Mouse (Mus musculus) hindbrain, embryonic 16.5 days (tissue): ENCODE measurements at regions not wholly inside any gene's neighbourhood (a gene's known extent, or its start where the extent isn't known, plus 50 kb on each side); places are given as distances from the start of the nearest gene placed in this dataset.

ENCODE experiments used
- ATAC-seq: fragments of 200-750 bp; cut with Nextera tagmentation; 2 replicates; pipeline ENCODE4 v1.8.0; 2017; ENCODE audit warnings: moderate TSS enrichment, moderate library complexity
- H3K27ac ChIP-seq: fragments of 300-500 bp; sonication (generic); 2 replicates; pipeline ENCODE4 v1.5.1; 2014; ENCODE audit warnings: low read depth, mild to moderate bottlenecking, control low read depth, low read length, moderate library complexity
- H3K27me3 ChIP-seq: fragments of 300-500 bp; sonication (generic); replicated peaks from 2 replicates; pipeline ENCODE4 v1.6.1; 2014; ENCODE audit warnings: low read length; ENCODE audit not compliant: control insufficient read depth, insufficient read depth
- H3K36me3 ChIP-seq: fragments of 300-500 bp; sonication (generic); 2 replicates; pipeline ENCODE4 v1.6.1; 2014; ENCODE audit warnings: mild to moderate bottlenecking, low read length, moderate library complexity, mixed read lengths; ENCODE audit not compliant: control insufficient read depth, insufficient read depth
- H3K4me1 ChIP-seq: fragments of 300-500 bp; sonication (generic); 2 replicates; pipeline ENCODE4 v1.6.1; 2014; ENCODE audit warnings: low read depth, low read length; ENCODE audit not compliant: control insufficient read depth, insufficient read depth
- H3K4me2 ChIP-seq: fragments of 300-500 bp; sonication (generic); 2 replicates; pipeline ENCODE4 v1.6.1; 2014; ENCODE audit warnings: mild to moderate bottlenecking, low read length, control low read depth, moderate library complexity
- H3K4me3 ChIP-seq: fragments of 300-500 bp; sonication (generic); 2 replicates; pipeline ENCODE4 v1.5.1; 2014; ENCODE audit warnings: mild to moderate bottlenecking, low read length, control low read depth, moderate library complexity
- H3K9ac ChIP-seq: fragments of 300-500 bp; sonication (generic); 2 replicates; pipeline ENCODE4 v1.6.1; 2014; ENCODE audit warnings: low read depth, mild to moderate bottlenecking, control low read depth, low read length, moderate library complexity
- H3K9me3 ChIP-seq: fragments of 300-500 bp; sonication (generic); 2 replicates; pipeline ENCODE4 v1.6.1; 2014; ENCODE audit warnings: mild to moderate bottlenecking, low read length, moderate library complexity; ENCODE audit not compliant: control insufficient read depth
- WGBS: fragments of 180-500 bp; shearing (Covaris S2); extraction: QIAGEN DNeasy Blood & Tissue Kit; methylation state at CpG from one replicate; pipeline ENCODE4 v1.1.7; 2014; 5-methylcytosine and 5-hydroxymethylcytosine counted together

DNA sequence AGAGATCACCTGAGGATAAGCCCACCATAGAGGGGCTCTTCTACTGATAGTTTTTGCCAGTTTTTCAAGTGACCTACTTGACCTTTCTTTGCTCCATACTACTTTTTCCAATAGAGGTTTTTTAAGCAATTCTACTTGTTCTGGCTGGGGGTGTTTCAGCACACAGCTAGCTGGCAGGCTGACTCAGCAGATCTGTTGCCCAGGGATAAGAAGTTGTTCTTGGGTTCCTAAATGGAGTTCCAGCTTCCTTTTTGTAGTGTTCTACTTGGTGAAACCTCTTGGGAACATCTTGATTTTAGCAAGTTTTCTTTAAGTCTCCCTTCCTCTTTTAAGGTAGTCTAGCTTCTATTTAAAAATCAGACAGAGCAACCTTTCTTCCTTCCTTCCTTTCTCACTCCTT is 61.0 kb downstream of the 4930474N05Rik start:
- Histone ChIP-seq H3K27ac (no peak overlapping the region), H3K36me3 (no peaks in the 10 kb centered on the region), H3K4me2 (no peak overlapping the region), H3K27me3 (no peaks in the 10 kb centered on the region), H3K4me3 (no peak overlapping the region), H3K9me3 (no peaks in the 10 kb centered on the region), H3K9ac (no peak overlapping the region), H3K4me1 (no peaks in the 10 kb centered on the region)
- ATAC-seq: no peak

DNA sequence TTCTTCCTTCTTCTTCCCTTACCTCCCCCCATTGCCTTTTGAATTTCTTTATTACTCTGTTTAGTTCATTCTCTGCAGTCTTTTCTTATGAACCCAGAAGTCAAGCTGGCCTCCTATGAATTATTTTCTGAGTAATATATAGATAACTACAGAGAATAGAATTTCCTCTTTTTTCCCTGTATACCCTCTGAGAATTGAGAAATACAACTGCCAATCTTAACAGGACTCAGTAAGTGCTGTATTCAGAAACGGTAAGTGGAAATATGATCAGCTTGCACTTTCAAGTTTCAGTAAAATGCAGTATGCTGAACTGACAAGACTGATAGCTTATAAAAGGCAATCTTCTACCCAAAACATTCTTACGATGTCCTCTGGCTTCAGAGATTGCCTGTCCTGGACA is 61.5 kb downstream of the 4930474N05Rik start:
- H3K27ac ChIP-seq: no peak overlapping the region
- H3K9ac ChIP-seq: no peak overlapping the region
- 81% methylated on average over 2 of the region's 2 CpGs for WGBS
- H3K4me3 ChIP-seq: no peak overlapping the region
- no peak overlapping the region for H3K4me2 ChIP-seq
- no peaks in the 10 kb centered on the region for H3K9me3 ChIP-seq
- H3K4me1 ChIP-seq: no peaks in the 10 kb centered on the region
- no peaks in the 10 kb centered on the region for H3K36me3 ChIP-seq
- no peaks in the 10 kb centered on the region for H3K27me3 ChIP-seq
- ATAC-seq: no peak

DNA sequence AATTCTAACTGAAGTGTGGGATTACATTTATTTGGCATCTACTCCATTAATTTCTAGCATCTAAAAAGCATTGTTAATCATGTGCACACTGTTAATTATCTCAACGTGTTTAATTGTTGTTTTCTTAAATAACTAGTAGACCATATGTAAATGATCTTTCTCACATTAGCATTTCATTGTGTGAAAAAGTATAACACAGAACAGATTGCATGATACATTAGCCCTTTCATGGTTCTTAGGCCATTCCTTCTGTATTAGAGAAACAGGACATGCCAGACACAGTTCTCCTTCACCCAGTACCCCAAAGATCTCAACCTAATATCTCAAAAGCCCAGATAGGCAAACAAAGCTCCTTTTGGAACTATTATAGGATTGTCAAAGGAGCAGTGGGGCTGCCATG is 89.0 kb downstream of the 4930474N05Rik start:
- no peak overlapping the region for H3K27ac ChIP-seq
- no peak overlapping the region for H3K4me3 ChIP-seq
- 39% methylated on average over 1 of the region's 1 CpGs for WGBS
- no peak for ATAC-seq
- no peak overlapping the region for H3K4me2 ChIP-seq
- no peaks in the 10 kb centered on the region for H3K27me3 ChIP-seq
- no peak overlapping the region for H3K9ac ChIP-seq
- no peaks in the 10 kb centered on the region for H3K4me1 ChIP-seq
- H3K36me3 ChIP-seq: no peaks in the 10 kb centered on the region
- H3K9me3 ChIP-seq: no peaks in the 10 kb centered on the region

DNA sequence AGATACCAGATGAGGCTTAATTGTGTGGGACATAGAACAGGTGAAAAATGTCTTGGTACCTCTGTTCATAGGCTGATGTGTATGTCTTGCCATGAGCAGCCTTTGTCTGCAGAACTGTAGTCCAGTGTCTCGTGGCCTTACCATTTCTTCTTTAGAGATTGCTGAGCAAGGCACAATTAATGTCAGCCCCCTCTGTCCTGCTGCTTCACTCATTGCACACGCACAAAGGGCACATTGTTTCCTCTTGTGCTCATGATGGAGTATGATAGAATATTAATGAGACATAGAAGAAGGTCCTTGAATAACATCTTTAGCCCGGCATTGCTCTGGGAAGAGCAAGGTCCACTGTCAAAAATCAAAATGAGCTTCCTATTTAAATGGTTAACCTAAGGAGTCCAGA is 101.8 kb downstream of the 4930474N05Rik start:
- Histone ChIP-seq H3K9me3 (no peaks in the 10 kb centered on the region), H3K36me3 (no peaks in the 10 kb centered on the region), H3K27ac (no peak overlapping the region), H3K4me1 (no peaks in the 10 kb centered on the region), H3K4me2 (no peak overlapping the region), H3K9ac (no peak overlapping the region), H3K27me3 (no peaks in the 10 kb centered on the region), H3K4me3 (no peak overlapping the region)
- 14% methylated on average over 3 of the region's 3 CpGs for WGBS
- ATAC-seq: no peak

DNA sequence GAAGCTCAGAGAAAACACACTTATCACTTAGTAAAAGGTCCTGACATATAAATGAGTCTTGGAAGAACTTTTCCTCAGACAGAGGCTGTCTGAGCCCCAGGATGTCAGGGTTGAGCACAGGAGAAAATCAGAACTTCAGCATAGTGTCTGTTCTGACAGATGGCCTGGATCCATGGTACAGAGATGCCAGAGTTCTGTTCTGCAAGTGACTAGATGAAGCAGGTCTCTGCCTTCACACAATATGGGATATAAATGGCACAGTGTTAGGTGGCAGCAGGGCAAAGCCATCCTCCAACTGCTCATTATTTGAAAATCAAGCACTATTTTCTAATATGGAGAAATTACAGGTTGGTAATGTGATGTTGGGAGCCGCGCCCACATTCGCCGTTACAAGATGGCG is 103.7 kb downstream of the 4930474N05Rik start:
- Histone ChIP-seq H3K4me3 (no peak overlapping the region), H3K4me1 (no peaks in the 10 kb centered on the region), H3K4me2 (no peak overlapping the region), H3K27ac (no peak overlapping the region), H3K9ac (no peak overlapping the region), H3K27me3 (no peaks in the 10 kb centered on the region), H3K9me3 (no peaks in the 10 kb centered on the region), H3K36me3 (no peaks in the 10 kb centered on the region)
- ATAC-seq: no peak
- 94% methylated on average over 5 of the region's 5 CpGs for WGBS

DNA sequence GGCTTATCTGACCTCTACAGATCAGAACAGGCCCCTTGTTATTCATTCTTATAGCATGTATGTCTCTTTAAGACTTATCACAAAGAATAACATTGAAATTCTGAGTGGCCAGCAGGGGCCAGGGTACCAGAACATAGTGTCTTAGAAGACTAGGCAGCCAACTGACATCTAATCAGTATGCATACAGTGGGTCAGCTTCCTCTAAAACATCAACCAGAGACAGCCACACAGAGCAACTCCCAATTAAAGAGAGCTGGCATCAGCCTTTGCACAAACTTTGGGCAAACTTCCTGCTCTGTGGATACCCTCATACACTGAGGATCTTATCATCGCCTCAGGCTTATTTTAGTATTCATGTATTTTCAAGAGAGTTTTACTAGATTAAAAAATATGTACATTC is 109.1 kb downstream of the 4930474N05Rik start:
- Histone ChIP-seq H3K9ac (no peak overlapping the region), H3K27me3 (no peaks in the 10 kb centered on the region), H3K27ac (no peak overlapping the region), H3K36me3 (no peaks in the 10 kb centered on the region), H3K4me3 (no peak overlapping the region), H3K4me1 (no peaks in the 10 kb centered on the region), H3K4me2 (no peak overlapping the region), H3K9me3 (no peaks in the 10 kb centered on the region)
- peak; percentile 58; the same call in 1 of the 2 replicates for ATAC-seq
- WGBS: 86% methylated on average over 1 of the region's 1 CpGs

DNA sequence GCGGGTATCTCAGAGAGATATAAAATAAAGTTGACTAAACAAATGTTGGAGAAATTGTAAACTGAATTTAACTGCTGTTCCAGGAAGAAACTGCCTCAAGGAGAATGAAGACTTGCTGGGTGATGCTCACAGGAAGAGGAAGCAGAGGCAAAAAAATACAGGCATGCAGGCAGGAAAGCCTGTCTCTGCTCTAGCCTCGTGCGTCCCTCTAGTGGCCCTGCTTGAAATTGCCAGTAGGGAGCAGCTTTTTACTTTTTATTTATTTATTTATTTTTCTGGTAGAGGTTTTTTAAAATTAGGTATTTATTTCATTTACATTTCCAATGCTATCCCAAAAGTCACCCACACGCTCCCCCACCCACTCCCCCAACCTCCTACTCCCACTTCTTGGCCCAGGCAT is 118.1 kb downstream of the 4930474N05Rik start:
- H3K36me3 ChIP-seq: no peaks in the 10 kb centered on the region
- H3K4me1 ChIP-seq: no peaks in the 10 kb centered on the region
- no peak overlapping the region for H3K9ac ChIP-seq
- H3K9me3 ChIP-seq: no peaks in the 10 kb centered on the region
- H3K4me2 ChIP-seq: no peak overlapping the region
- 40% methylated on average over 4 of the region's 4 CpGs for WGBS
- no peak overlapping the region for H3K27ac ChIP-seq
- no peaks in the 10 kb centered on the region for H3K27me3 ChIP-seq
- no peak overlapping the region for H3K4me3 ChIP-seq
- ATAC-seq: 0 out of 2 replicates have a peak, but pooled peaks have one; percentile 72

DNA sequence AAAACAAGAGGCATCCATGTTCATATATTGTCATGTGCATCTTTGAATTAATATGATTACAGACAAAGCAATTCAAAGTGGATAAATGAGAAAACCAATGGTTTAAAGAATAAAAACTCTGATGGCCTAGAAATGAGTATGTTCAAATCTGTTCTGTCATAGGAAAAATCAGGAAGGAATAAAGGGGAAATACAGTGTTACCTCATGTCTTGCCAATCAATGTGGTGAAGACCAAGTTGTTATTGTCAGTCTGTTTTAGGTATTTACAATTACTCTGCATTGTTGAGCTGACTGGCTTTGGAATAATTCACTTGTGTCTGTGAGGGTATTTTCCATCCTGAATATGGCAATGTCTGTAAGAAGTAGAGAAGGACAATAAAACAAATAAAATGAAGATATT is 151.1 kb downstream of the 4930474N05Rik start:
- H3K27ac ChIP-seq: no peak overlapping the region
- H3K9me3 ChIP-seq: no peaks in the 10 kb centered on the region
- H3K36me3 ChIP-seq: no peaks in the 10 kb centered on the region
- no peaks in the 10 kb centered on the region for H3K4me1 ChIP-seq
- no peak overlapping the region for H3K4me3 ChIP-seq
- no peak overlapping the region for H3K4me2 ChIP-seq
- ATAC-seq: no peak
- no peak overlapping the region for H3K9ac ChIP-seq
- no peaks in the 10 kb centered on the region for H3K27me3 ChIP-seq

DNA sequence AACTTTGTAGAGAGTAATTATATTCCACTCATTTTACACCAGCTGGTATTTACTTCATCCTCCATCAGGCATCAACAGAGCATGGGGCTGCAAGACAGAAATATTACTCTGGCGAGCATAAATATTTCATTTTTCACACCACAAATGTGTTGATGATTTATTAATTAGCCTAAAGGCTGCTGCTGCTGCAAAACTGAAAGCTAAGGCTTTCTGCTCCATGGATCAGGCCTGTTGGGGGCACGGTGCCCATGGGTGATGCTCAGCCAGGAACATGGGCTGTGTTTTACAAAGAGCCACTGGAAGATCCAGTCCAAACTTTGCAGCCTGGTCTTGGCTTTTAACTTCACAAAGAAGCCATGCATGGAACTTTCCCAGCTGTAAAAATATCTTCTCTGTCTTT is 167.4 kb downstream of the 4930474N05Rik start:
- Histone ChIP-seq H3K4me3 (no peak overlapping the region), H3K27me3 (no peaks in the 10 kb centered on the region), H3K9me3 (no peaks in the 10 kb centered on the region), H3K9ac (no peak overlapping the region), H3K36me3 (no peaks in the 10 kb centered on the region), H3K4me2 (no peak overlapping the region), H3K27ac (no peak overlapping the region), H3K4me1 (no peaks in the 10 kb centered on the region)
- 62% methylated on average over 2 of the region's 2 CpGs for WGBS
- ATAC-seq: no peak; the same call in 1 of the 2 replicates

DNA sequence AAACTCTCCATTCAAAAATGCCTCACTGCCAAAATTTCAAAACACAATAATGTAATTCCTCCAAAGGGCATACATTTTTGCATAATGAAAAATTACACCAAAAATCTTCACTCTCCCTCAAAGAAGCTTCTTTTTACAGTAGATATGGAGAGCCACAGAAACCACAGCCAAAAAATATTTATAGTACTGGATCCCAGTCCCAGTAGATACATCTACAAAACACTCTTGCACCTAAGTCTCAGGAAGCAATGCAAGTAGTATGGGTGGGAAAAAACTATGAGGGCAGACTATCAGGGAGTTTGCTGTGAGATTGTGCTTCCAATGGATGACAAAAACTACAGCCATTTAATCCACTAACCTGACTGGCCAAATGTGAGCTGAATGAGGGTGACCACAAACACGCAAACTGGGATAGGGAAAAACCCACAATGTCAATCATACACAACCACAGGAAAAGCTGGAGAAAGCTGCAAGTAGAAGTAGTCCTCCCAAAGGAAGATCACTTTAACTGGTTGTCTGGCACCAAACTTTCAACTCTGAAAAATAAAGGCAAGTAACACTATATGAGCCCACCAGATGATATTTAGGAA is 189.2 kb downstream of the 4930474N05Rik start:
- no peak overlapping the region for H3K9ac ChIP-seq
- H3K36me3 ChIP-seq: no peaks in the 10 kb centered on the region
- no peak overlapping the region for H3K4me2 ChIP-seq
- no peak for ATAC-seq
- H3K4me3 ChIP-seq: no peak overlapping the region
- 75% methylated on average over 1 of the region's 1 CpGs for WGBS
- H3K4me1 ChIP-seq: no peaks in the 10 kb centered on the region
- H3K9me3 ChIP-seq: no peaks in the 10 kb centered on the region
- no peaks in the 10 kb centered on the region for H3K27me3 ChIP-seq
- no peak overlapping the region for H3K27ac ChIP-seq
